Mouse (Mus musculus): ENCODE data around the gene Gpm6b.

GRCm38 (mm10) chrX:166348086-166348485, 109.4 kb downstream of the Gpm6b start:
- no peak for TF ChIP-seq CTCF (IDR thresholded peaks at IDR 0.05; ENCODE audit: low read depth, low read length)
- no peak for TF ChIP-seq POLR2A (IDR thresholded peaks at IDR 0.05; ENCODE audit: borderline replicate concordance, low read depth, low read length)
